Mouse (Mus musculus): ENCODE results near the gene Scamp2.

Scamp2 gene

GRCm38 (mm10) chr9:57560861-57561710 lies at the start of gene Scamp2:
Gene Scamp2, plus strand, starts transcription at chr9:57560943.
- DNase-seq: peak; percentile 94

GRCm38 (mm10) chr9:57517113-57517512 lies 43.6 kb upstream of the Scamp2 start:
- DNase-seq: no peak

GRCm38 (mm10) chr9:57520375-57521055 lies 40.2 kb upstream of the Scamp2 start:
- no peak for DNase-seq

GRCm38 (mm10) chr9:57521056-57521911 lies 39.5 kb upstream of the Scamp2 start, which contains the start of gene Cox5a:
Gene Cox5a, plus strand, starts transcription at chr9:57521274.
- DNase-seq: peak; percentile 94

- no peak for DNase-seq
Observed at GRCm38 (mm10) chr9:57522114-57522860, 38.5 kb upstream of the Scamp2 start.

- no peak for DNase-seq
Observed at GRCm38 (mm10) chr9:57522861-57523246, 37.9 kb upstream of the Scamp2 start.

- DNase-seq: no peak
Observed at GRCm38 (mm10) chr9:57523754-57524153, 37.0 kb upstream of the Scamp2 start.

- no peak for DNase-seq
Observed at GRCm38 (mm10) chr9:57524439-57524838, 36.3 kb upstream of the Scamp2 start.

GRCm38 (mm10) chr9:57525516-57525915 lies 35.2 kb upstream of the Scamp2 start:
- DNase-seq: no peak

- DNase-seq: no peak
Observed at GRCm38 (mm10) chr9:57526435-57526834, 34.3 kb upstream of the Scamp2 start.

GRCm38 (mm10) chr9:57531946-57532345 lies 28.8 kb upstream of the Scamp2 start:
- DNase-seq: no peak

- no peak for DNase-seq
Observed at GRCm38 (mm10) chr9:57536362-57536761, 24.4 kb upstream of the Scamp2 start.

- peak; percentile 92 for DNase-seq
Observed at GRCm38 (mm10) chr9:57537044-57537727, 23.6 kb upstream of the Scamp2 start, which contains the start of gene Fam219b. Gene Fam219b, plus strand, starts transcription at chr9:57537528.

GRCm38 (mm10) chr9:57537728-57538181 lies 23.0 kb upstream of the Scamp2 start:
- no peak for DNase-seq

- no peak for DNase-seq
Observed at GRCm38 (mm10) chr9:57539550-57539949, 21.2 kb upstream of the Scamp2 start.

GRCm38 (mm10) chr9:57541312-57541711 lies 19.4 kb upstream of the Scamp2 start:
- DNase-seq: no peak

- no peak for DNase-seq
Observed at GRCm38 (mm10) chr9:57543951-57544350, 16.8 kb upstream of the Scamp2 start.

- DNase-seq: no peak
Observed at GRCm38 (mm10) chr9:57547287-57547686, 13.5 kb upstream of the Scamp2 start.

GRCm38 (mm10) chr9:57547869-57548268 lies 12.9 kb upstream of the Scamp2 start:
- DNase-seq: no peak

GRCm38 (mm10) chr9:57549186-57549585 lies 11.6 kb upstream of the Scamp2 start:
- DNase-seq: no peak

GRCm38 (mm10) chr9:57550126-57550862 lies 10.4 kb upstream of the Scamp2 start:
- no peak for DNase-seq

Data from layer of hippocampus, adult 9-11 months (tissue).